Mouse (Mus musculus) v-Abl transformed pro-B cells (cell line): ENCODE data around the gene Gm45785.

Source experiments
- in situ Hi-C, 2 experiments: fragments of 400-800 bp; cut with MboI; formaldehyde crosslinking; loops; one replicate each; pipeline ENCODE4 v1.15.1; 2025; ENCODE audit not compliant: unreplicated experiment in 2 of 2

The Gm45785 gene

DNA sequence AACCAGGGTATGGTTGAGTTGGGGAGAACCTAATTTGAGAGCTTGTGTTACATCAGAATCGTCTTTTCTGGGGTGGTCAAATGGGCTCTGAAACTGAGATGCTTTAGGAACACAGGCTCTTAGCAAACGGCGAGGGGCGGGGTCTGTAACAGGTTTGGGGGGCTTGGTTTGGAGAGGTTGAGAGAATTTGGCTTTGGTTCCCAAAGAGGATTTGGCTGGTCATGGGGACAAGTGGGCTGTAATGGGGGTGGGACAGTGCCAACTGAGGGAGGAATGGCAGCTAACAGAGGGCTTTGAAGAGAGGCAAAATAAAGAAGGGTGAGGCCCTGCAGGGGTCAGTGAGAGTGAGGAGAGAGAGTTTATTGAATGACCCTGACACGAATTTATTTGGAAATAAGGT is 16.6 kb downstream of the Gm45785 start:
- in situ Hi-C loops, result loop anchor here (10.0 to 25.0 kb wide), 2 partner anchors 755 to 823 kb away; partner anchors contain the start of genes Caly (in 1 of the 2) and Muc6 (in 1 of the 2)

- in situ Hi-C loops, result loop anchor here (10.0 to 25.0 kb wide), 2 partner anchors 752 to 826 kb away; partner anchors contain the start of genes Caly (in 1 of the 2) and Muc6 (in 1 of the 2)
Observed at GRCm38 (mm10) chr7:140836243-140837115, 19.7 kb downstream of the Gm45785 start.

GRCm38 (mm10) chr7:140835758-140836087 is 20.4 kb downstream of the Gm45785 start:
- in situ Hi-C loops, result loop anchor here (10.0 to 25.0 kb wide), 2 partner anchors 751 to 827 kb away; partner anchors contain the start of genes Caly (in 1 of the 2) and Muc6 (in 1 of the 2)

DNA sequence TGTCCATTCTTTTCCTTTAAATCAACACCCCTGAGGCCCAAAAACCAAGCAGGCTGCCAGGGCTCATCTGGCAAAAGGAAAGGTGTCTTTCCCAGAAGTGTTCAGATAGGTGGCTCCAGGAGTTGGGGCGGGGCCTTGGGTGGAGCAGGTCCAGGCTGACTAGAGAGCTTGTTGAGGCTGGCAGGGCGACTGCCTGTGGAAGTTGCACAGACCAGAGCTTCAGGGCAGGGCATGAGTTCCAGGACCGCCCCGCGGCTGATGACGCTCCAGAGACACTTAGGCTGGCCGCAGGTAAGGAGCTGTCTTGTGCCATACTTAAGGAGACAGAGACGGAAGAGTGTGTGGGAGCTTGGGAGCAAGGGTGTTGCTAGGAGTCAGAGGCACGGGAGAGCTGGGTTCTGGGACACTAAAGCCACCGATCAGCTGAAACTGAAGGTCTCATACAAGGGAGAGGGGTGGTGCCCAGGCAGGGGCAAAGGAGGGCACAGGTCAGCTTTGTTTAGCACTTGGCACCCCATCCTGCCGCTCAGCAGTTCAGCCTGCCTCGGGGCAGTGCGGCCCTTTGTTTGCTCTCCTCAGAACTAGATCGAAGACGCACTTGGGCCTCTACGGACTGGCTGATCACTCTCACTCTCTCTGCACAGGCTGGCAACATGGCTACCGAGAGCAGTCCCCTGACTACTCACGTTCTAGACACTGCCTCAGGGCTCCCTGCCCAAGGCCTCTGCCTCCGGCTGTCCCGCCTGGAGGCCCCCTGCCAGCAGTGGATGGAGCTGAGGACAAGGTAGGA is 21.0 kb downstream of the Gm45785 start, which contains the start of gene Urah:
Urah (plus strand) TSS at position 51 of the 790 bp plus-strand sequence.
- in situ Hi-C loops, result loop anchor here (10.0 to 25.0 kb wide), 2 partner anchors 750 to 827 kb away; partner anchors contain the start of genes Caly (in 1 of the 2) and Muc6 (in 1 of the 2)

GRCm38 (mm10) chr7:140833341-140833740 is 22.8 kb downstream of the Gm45785 start:
- in situ Hi-C loops, result loop anchor here (10.0 to 25.0 kb wide), 2 partner anchors 749 to 829 kb away; partner anchors contain the start of genes Caly (in 1 of the 2) and Muc6 (in 1 of the 2)

DNA sequence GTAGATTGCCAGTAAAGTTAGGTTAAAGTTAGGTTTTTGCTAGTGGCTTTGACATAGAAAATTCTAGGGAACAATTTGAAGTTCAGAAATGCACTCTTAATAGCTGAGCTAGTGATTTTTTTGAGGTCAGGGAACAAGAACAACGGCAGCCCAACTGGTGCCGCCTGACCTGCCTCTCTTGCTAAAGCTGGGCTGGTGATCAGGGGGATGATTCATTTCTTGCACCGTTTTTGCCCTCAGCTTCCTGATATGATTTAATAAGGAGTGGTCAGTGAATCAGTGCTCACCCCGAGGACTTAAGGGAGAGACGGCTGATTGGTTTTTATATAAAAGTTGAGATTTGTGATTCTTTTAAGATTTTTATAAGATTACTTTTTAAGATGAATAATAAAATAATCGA is 24.7 kb downstream of the Gm45785 start:
- in situ Hi-C loops, result loop anchor here (10.0 to 25.0 kb wide), 2 partner anchors 747 to 831 kb away; partner anchors contain the start of genes Caly (in 1 of the 2) and Muc6 (in 1 of the 2)

GRCm38 (mm10) chr7:140828171-140828881 is 27.8 kb downstream of the Gm45785 start:
- in situ Hi-C loops, result loop anchor here in 1 of 2 experiments (5.0 to 25.0 kb wide), 2 partner anchors 746 to 834 kb away; partner anchors contain the start of genes Caly and Muc6

DNA sequence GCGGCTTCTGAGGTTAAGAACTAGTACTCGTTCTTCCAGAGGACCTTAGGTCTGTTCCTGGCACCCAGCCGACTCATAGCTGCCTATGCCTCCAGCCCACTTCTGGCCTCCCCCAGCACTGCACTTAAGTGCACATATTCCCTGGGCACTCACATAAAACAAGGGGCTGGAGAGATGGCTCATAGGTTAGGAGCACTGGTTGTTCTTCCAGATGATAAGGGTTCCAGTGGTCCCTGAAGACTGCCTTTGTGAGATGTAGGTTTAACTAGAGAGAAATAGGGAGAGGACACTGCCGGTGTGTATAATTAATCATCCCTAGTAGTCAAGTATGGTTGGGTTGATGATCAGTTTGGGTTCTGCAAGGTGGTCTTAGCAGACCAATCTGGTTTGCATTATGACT is 33.4 kb downstream of the Gm45785 start:
- in situ Hi-C loops, result no loop called here

DNA sequence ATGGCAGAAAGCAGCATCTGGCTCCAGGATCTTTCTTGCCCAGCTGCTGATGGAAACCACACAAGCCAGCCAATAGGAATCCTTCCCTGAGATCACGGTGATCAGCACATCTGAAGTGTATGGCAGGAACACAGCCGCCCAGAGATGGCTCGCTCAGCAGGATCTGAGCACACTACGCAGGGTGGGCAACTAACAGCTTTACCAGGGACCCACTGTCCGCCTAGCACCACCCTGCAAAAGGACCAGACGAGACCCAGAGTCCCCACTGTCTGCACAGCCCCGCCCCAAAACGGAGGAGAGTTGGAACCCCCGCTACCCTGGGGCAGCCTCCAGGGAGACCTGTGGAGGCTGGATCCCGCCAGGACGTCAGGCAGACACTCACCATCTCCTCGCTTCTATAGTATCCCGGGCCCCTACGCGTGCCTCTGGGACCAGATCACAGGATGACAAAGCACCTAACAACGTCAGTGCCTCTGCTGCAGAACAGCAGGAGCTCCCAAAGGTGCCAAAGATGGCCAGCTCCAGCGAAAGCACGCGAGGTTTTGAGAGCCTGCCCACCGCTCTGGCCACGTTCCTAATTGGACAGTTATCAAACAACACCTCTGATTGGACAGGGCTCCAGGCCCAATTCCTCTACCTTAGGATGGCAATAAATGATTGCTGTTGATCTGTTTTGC is 34.3 kb downstream of the Gm45785 start, which contains the start of gene Zfp941:
Zfp941 (minus strand) TSS at position 526 of the 677 bp plus-strand sequence.
- in situ Hi-C loops, result no loop called here

GRCm38 (mm10) chr7:140821305-140821652 is 34.9 kb downstream of the Gm45785 start:
- in situ Hi-C loops, result no loop called here

DNA sequence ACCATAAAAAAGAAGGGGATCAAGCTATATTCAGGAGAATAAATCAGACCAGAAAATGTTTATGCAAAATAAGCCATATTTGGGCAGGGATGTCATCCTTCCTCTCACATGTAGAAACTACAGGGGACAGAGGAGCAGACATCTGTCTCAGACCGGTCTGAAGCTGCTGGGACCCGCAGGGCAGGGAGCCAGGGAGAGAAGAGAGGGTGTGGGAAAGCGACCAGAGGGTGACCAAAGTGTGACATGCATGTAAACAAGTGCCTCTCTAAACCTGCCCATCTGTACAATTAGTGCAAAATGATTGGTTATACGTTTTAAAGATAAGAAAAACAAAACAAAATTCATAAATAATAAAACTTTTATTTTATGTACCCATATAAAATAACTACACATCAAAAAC is 36.0 kb downstream of the Gm45785 start:
- in situ Hi-C loops, result no loop called here

DNA sequence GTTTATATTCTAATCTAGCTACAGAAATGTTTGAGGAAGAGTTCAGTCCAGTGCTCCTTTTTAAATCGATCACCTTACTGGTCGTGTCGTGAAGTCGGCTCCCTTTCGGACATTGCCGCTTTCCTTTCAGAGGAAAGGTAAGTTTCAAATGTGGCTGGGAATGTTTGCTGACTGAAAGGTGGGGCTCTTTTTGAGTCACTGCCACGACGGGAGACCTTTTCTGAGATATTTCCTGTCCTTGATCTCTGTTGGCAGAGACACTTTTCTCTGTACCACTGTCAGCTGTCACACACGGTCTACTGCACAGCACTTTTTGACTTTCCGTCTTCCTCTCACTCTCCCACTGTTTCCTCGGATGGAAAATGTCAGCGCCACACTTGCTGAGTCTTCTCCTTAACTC is 43.3 kb downstream of the Gm45785 start:
- in situ Hi-C loops, result no loop called here

DNA sequence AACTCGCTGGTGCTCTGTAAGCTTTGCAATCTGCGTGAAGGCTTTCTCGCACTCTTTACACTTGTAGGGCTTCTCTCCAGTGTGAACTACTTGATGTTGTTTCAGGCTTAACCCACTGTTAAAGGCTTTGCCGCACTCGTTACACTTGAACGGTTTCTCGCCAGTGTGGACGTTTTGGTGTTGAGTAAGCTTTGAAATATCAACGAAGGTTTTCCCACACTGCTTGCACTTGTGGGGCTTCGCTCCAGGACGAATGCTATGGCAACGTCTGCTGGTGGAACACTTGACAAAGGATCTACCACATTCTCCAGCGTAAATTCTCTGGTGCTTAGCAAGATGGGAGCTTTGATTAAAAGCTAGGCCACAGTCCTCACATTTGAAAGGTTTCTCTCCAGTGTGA is 44.4 kb downstream of the Gm45785 start:
- in situ Hi-C loops, result no loop called here

DNA sequence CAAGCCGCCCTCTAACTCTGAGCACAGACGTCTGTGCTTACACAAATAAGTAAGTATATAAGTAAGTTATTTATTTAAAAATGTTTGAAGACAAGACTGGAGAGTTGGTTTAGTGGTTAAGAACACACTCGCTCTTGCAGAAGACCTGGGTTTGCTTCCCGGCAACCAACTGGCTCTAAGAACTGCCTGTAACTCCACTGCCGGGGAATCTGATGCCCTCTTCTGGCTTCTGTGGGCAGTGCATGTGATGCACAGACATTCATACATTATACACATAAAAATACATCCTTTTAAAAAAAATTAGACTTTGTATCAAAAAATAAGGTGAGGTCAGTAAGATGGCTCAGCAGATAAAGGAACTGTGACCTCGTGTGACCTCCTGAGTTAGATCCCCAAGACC is 45.6 kb downstream of the Gm45785 start:
- in situ Hi-C loops, result no loop called here

GRCm38 (mm10) chr7:140805704-140806103 is 50.4 kb downstream of the Gm45785 start:
- in situ Hi-C loops, result no loop called here

DNA sequence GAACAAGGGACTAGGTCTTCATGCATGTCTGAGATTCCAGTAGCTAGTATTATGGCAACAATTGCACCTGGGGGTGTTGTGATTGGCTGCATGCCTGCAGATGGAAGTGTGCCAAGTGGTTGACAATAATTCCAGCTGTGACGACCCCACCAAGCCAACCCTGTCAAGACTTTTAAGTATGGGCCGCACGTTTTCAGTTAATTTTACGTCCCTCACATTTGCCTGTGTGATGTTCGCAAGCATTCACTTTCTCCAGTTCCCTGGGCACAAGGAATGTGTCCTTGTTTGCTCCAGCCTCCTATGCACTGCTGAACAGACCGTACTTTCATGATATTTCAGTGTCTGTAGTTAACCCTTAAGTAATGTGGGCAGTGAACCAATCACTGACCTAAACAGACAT is 53.5 kb downstream of the Gm45785 start:
- in situ Hi-C loops, result no loop called here

DNA sequence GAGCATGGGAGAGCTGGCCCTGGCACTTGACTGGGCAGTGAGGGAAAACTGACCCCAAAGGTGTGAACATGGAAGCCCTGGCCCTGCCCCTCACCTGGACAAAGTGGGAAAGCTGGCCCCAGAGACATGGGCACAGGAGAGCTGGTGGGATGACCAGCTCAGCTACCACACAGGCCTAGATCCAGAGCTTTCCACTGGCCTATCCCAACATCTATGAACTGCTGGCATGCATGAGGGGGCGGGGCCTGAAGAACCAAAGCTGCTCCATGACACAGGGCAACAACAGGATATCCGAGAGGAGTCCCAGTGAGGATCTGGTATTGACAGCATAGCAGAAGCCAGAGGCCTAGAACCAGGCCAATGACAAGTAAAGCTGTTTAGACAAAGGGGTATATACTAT is 57.9 kb downstream of the Gm45785 start:
- in situ Hi-C loops, result loop anchor here (25.0 kb wide), 2 partner anchors 636 to 836 kb away; partner anchors contain the start of genes Olfr522 (in 1 of the 2), Olfr523 (in 1 of the 2) and Sprn (in 1 of the 2)

DNA sequence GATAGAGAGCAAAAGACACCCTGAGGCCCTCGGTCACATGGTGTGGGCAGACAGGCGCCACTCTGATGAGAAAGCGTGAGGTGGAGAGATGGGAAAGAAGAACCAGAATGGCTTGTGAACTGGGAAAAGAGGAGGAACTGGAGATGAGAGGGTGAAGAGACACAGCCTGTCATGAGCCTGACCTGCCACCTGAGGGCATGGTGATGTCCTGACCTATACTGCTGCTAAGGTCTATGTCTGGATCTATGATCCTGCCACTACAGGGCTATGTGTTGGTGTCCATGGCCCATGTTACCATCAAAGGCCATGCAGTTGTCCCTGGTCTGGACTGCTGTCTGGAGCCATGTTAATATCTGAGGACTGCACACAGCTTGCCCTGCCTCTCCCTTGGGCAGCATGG is 58.5 kb downstream of the Gm45785 start:
- in situ Hi-C loops, result loop anchor here (25.0 kb wide), 2 partner anchors 635 to 835 kb away; partner anchors contain the start of genes Olfr522 (in 1 of the 2), Olfr523 (in 1 of the 2) and Sprn (in 1 of the 2)

- in situ Hi-C loops, result loop anchor here (25.0 kb wide), 2 partner anchors 631 to 831 kb away; partner anchors contain the start of genes Olfr522 (in 1 of the 2), Olfr523 (in 1 of the 2) and Sprn (in 1 of the 2)
Observed at GRCm38 (mm10) chr7:140793541-140793940, 62.6 kb downstream of the Gm45785 start.
